Mouse (Mus musculus): ENCODE measurements around the gene Ankzf1. TPM values are rescaled to one million over a fixed set of nuclear protein-coding genes. Genes with fewer than 3 reads are reported as not detected.

Gene Ankzf1
- total and polyA plus RNA-seq, 3 experiments, result 8.7 to 15.1 (median 11.2) TPM

DNA sequence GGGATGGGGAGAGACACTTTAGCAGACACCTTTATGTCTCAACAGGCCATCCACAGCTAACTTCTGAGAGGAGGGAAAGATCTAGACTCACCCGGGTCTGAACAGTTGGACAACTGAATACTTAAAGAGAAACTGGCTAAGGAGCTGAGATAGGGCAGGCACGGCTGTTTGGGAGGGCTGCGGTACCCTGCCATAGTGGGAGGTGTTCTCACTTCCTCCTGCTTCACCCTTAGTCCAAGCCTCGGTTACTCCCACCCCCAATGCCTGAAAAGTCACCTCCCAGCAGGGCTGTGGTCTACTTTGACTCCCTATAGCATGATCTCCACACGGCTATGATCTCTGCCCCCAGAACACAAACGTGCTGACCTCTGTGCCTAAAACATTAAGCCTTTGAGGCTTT, 31.6 kb downstream of the Ankzf1 start:
- intact Hi-C loops (cut with DNase I), result no loop called here

DNA sequence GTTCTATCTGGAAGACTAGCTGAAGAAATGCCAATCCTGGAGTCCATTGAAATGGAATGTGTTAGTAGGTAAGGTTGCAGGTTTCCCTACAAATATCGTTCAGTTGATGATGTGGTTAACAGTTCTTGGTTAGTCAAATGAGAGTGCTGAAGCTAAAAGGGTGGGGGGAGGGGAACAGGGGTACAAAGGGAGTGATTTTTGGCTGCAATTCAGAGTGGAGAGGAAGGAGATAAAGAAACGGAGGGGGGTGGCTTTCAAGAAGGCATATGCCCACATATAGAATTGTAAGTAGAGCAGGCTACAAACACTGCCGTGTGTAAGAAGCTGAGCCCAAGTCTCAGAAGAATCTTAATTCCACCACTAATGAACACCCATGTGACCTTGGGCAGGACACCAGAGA, 33.5 kb downstream of the Ankzf1 start:
- no peak overlapping the region for H3K27ac ChIP-seq
- no peak for DNase-seq

More for the DNA sequence above, 31.6 kb downstream of the Ankzf1 start:
- TF ChIP-seq POLR2A (IDR thresholded peaks at IDR 0.05; ENCODE audit: insufficient read depth, low read depth, low read length) (no peak), CTCF (IDR thresholded peaks at IDR 0.05) (no peak), EP300 (IDR thresholded peaks at IDR 0.05; ENCODE audit: insufficient read depth, low read depth, low read length) (no peak)
- Histone ChIP-seq H3K36me3 (ENCODE audit: control insufficient read depth, insufficient read depth, low read length) (no peaks in the 10 kb centered on the region), H3K27ac (no peak overlapping the region), H3K4me3 (no peak overlapping the region), H3K9ac (ENCODE audit: low read depth, low read length) (no peak overlapping the region), H3K79me2 (replicated peaks; ENCODE audit: control insufficient read depth, insufficient read depth, low read length) (no peaks in the 10 kb centered on the region), H3K4me1 (ENCODE audit: control insufficient read depth, insufficient read depth, low read length) (peaks cover 2% of the 10 kb centered on the region), H3K27me3 (ENCODE audit: control insufficient read depth, insufficient read depth, low read length) (no peaks in the 10 kb centered on the region)
- DNase-seq, result no peak
- 54% methylated on average over 6 of the region's 6 CpGs for WGBS

DNA sequence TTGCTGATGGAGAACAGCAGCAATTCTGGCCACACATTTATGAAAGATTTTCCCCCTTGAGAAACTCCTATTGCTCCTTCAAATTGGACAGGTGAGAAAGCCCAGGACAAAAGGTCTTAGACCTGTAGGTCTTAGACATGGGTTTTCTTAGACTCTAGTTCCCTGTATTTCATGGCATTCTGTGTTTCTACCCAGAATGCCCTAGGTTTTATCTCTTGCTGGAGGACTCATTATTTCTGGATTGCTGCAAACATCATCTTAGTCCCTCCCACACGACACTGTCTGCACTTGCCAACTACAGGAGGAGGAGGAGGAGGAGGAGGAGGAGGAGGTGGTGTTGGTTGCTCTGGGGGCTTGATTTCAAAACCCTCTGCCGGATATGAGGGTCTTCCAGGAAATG, 34.2 kb downstream of the Ankzf1 start:
- Histone ChIP-seq H3K27me3 (ENCODE audit: control insufficient read depth, insufficient read depth, low read length) (no peaks in the 10 kb centered on the region), H3K9ac (ENCODE audit: low read depth, low read length) (no peak overlapping the region), H3K4me3 (no peak overlapping the region), H3K27ac (no peak overlapping the region), H3K79me2 (replicated peaks; ENCODE audit: control insufficient read depth, insufficient read depth, low read length) (no peaks in the 10 kb centered on the region), H3K36me3 (ENCODE audit: control insufficient read depth, insufficient read depth, low read length) (no peaks in the 10 kb centered on the region), H3K4me1 (ENCODE audit: control insufficient read depth, insufficient read depth, low read length) (no peaks in the 10 kb centered on the region)
- intact Hi-C loops (cut with DNase I), result no loop called here
- DNase-seq, result no peak
- 42% methylated on average over 2 of the region's 2 CpGs for WGBS
- TF ChIP-seq CTCF (IDR thresholded peaks at IDR 0.05) (no peak), POLR2A (IDR thresholded peaks at IDR 0.05; ENCODE audit: insufficient read depth, low read depth, low read length) (no peak), EP300 (IDR thresholded peaks at IDR 0.05; ENCODE audit: insufficient read depth, low read depth, low read length) (no peak)

More for the DNA sequence above, 33.5 kb downstream of the Ankzf1 start:
- TF ChIP-seq POLR2A (IDR thresholded peaks at IDR 0.05; ENCODE audit: insufficient read depth, low read depth, low read length) (no peak), EP300 (IDR thresholded peaks at IDR 0.05; ENCODE audit: insufficient read depth, low read depth, low read length) (no peak), CTCF (IDR thresholded peaks at IDR 0.05) (no peak)
- WGBS, result 43% methylated on average over 3 of the region's 3 CpGs
- Histone ChIP-seq H3K79me2 (replicated peaks; ENCODE audit: control insufficient read depth, insufficient read depth, low read length) (no peaks in the 10 kb centered on the region), H3K4me3 (no peak overlapping the region), H3K27me3 (ENCODE audit: control insufficient read depth, insufficient read depth, low read length) (no peaks in the 10 kb centered on the region), H3K4me1 (ENCODE audit: control insufficient read depth, insufficient read depth, low read length) (no peaks in the 10 kb centered on the region), H3K36me3 (ENCODE audit: control insufficient read depth, insufficient read depth, low read length) (no peaks in the 10 kb centered on the region), H3K9ac (ENCODE audit: low read depth, low read length) (no peak overlapping the region)
- intact Hi-C loops (cut with DNase I), result no loop called here

DNA sequence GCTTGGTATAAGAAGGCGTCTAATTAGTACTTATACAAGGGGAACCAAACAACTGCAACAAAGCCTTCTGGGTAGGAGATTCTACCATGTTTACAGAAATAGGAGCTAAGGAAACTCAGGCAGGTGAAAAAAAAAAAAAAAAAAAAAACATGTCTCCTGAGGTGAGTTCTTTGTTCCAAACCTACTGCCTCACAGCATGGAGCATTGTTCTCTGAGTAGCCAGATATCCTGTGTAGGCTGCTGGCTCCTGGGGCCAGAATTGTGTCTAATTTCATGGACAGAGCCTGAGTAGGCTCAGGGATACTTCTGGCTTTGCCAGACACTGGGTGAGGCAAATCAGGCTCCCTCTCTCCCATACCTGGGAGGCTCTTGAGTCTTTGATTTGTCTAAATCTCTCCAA, 35.7 kb downstream of the Ankzf1 start:
- WGBS, result 85% methylated on average over 1 of the region's 1 CpGs
- H3K4me1 ChIP-seq (ENCODE audit: control insufficient read depth, insufficient read depth, low read length), result no peaks in the 10 kb centered on the region
- H3K27ac ChIP-seq, result no peak overlapping the region
- no peak for DNase-seq
- H3K27me3 ChIP-seq (ENCODE audit: control insufficient read depth, insufficient read depth, low read length), result no peaks in the 10 kb centered on the region
- no peaks in the 10 kb centered on the region for H3K36me3 ChIP-seq (ENCODE audit: control insufficient read depth, insufficient read depth, low read length)
- H3K79me2 ChIP-seq (replicated peaks; ENCODE audit: control insufficient read depth, insufficient read depth, low read length), result no peaks in the 10 kb centered on the region
- intact Hi-C loops (cut with DNase I), result no loop called here
- no peak overlapping the region for H3K9ac ChIP-seq (ENCODE audit: low read depth, low read length)
- H3K4me3 ChIP-seq, result no peak overlapping the region
- TF ChIP-seq EP300 (IDR thresholded peaks at IDR 0.05; ENCODE audit: insufficient read depth, low read depth, low read length) (no peak), CTCF (IDR thresholded peaks at IDR 0.05) (no peak), POLR2A (IDR thresholded peaks at IDR 0.05; ENCODE audit: insufficient read depth, low read depth, low read length) (no peak)

DNA sequence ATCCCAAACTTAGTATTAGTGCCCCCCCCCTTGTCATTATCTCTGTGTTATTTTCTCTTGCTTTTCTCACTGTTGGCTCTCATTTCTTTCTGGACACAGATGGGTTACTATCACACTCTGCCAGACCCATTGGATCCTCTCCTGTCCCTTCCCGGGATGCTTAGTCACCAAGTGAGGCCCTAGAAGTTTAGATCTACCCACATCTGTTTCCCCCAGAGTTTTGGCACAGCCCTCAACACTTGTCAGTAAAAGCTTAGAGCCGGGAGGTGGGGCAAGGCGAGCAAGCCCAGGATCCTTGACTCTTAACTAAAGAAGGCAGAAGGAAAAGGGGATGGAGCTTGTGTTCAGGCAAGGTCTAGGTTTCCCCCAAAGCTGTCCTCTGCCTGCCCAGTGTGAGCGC, 37.2 kb downstream of the Ankzf1 start:
- H3K9ac ChIP-seq (ENCODE audit: low read depth, low read length), result no peak overlapping the region
- H3K79me2 ChIP-seq (replicated peaks; ENCODE audit: control insufficient read depth, insufficient read depth, low read length), result no peaks in the 10 kb centered on the region
- no peaks in the 10 kb centered on the region for H3K36me3 ChIP-seq (ENCODE audit: control insufficient read depth, insufficient read depth, low read length)
- DNase-seq, result no peak
- no peak overlapping the region for H3K4me3 ChIP-seq
- 58% methylated on average over 4 of the region's 4 CpGs for WGBS
- no peak overlapping the region for H3K27ac ChIP-seq
- H3K27me3 ChIP-seq (ENCODE audit: control insufficient read depth, insufficient read depth, low read length), result no peaks in the 10 kb centered on the region
- H3K4me1 ChIP-seq (ENCODE audit: control insufficient read depth, insufficient read depth, low read length), result no peaks in the 10 kb centered on the region
- intact Hi-C loops (cut with DNase I), result no loop called here
- TF ChIP-seq CTCF (IDR thresholded peaks at IDR 0.05) (no peak), POLR2A (IDR thresholded peaks at IDR 0.05; ENCODE audit: insufficient read depth, low read depth, low read length) (no peak), EP300 (IDR thresholded peaks at IDR 0.05; ENCODE audit: insufficient read depth, low read depth, low read length) (no peak)

DNA sequence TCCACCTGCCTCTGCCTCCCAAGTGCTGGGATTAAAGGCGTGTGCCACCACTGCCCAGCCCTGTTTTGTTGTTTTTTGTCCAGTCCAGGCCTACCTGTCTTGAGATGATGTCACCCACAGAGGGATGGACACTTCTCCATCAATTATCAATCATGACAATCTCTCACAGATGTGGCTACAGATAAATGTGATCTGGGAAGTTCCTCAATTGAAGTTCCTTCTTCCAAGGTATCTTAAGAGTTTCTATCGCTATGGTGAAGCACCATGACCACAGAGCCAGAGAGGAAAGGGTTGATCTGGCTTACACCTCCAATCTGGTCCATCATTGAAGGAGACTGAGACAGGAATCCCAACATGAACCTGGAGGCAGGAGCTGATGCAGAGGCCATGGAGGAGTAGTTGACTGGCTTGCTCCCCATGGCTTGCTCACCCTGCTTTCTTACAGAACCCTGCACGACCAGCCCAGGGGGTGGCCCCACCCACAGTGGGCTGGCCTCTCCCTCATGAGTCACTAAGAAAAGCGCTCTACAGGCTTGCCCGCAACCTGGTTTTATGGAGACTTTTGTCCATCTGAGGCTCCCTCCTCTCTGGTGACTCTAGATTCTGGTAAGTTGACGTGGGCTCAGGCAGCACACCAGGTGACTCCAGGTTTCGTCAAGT, 38.5 kb downstream of the Ankzf1 start:
- intact Hi-C loops (cut with DNase I), result no loop called here
- Histone ChIP-seq H3K36me3 (ENCODE audit: control insufficient read depth, insufficient read depth, low read length) (no peaks in the 10 kb centered on the region), H3K27me3 (ENCODE audit: control insufficient read depth, insufficient read depth, low read length) (no peaks in the 10 kb centered on the region), H3K27ac (no peak overlapping the region), H3K4me1 (ENCODE audit: control insufficient read depth, insufficient read depth, low read length) (peaks cover 3% of the 10 kb centered on the region), H3K9ac (ENCODE audit: low read depth, low read length) (no peak overlapping the region), H3K79me2 (replicated peaks; ENCODE audit: control insufficient read depth, insufficient read depth, low read length) (no peaks in the 10 kb centered on the region), H3K4me3 (no peak overlapping the region)
- 67% methylated on average over 7 of the region's 7 CpGs for WGBS
- DNase-seq, result no peak
- no peak for TF ChIP-seq EP300 (IDR thresholded peaks at IDR 0.05; ENCODE audit: insufficient read depth, low read depth, low read length)
- no peak for TF ChIP-seq CTCF (IDR thresholded peaks at IDR 0.05)
- TF ChIP-seq POLR2A (IDR thresholded peaks at IDR 0.05; ENCODE audit: insufficient read depth, low read depth, low read length), result no peak

Measured in heart, adult 2 months (tissue).